Mouse (Mus musculus) bone marrow, adult 2 months (tissue): ENCODE results near the gene Sox2.

Experiments
- CTCF ChIP-seq: fragments of 200-500 bp; IDR thresholded peaks from 2 replicates; pipeline ENCODE4 v1.5.1; 2011; ENCODE audit warnings: low read length, control low read depth; ENCODE audit not compliant: control insufficient read depth, insufficient read depth
- POLR2A ChIP-seq: fragments of 200-500 bp; IDR thresholded peaks from 2 replicates; pipeline ENCODE4 v1.6.1; 2011; ENCODE audit warnings: low read depth, mild to moderate bottlenecking, control low read depth, low read length, borderline replicate concordance; ENCODE audit not compliant: control insufficient read depth

- TF ChIP-seq CTCF (no peak), POLR2A (no peak)
These were observed 15.8 kb downstream of the Sox2 start for GRCm38 (mm10) chr3:34665751-34666665.
